Mouse (Mus musculus) adrenal gland (tissue): Measurements from ENCODE around the gene Slfn9.

Experiments
- microRNA-seq, 2 experiments: library from miRNA; unstranded; fragments of <30 nt; microRNA quantifications; one replicate each; pipeline ENCODE4; 2019

Gene Slfn9

Small RNA genes within 50 kb of the gene (microRNA-seq; reads per million reads assigned to microRNA genes)
- 0 reads per million in 2 experiments for gene Gm27598
- gene Mir7679 = 0 reads per million in 2 experiments
